Mouse (Mus musculus): ENCODE data around the gene Ints5. TPM values are rescaled to one million over a fixed set of nuclear protein-coding genes. Genes with fewer than 3 reads are reported as not detected.

Gene Ints5
- polyA plus RNA-seq, 1 experiment from 2014 or later, result 37.9 TPM

DNA sequence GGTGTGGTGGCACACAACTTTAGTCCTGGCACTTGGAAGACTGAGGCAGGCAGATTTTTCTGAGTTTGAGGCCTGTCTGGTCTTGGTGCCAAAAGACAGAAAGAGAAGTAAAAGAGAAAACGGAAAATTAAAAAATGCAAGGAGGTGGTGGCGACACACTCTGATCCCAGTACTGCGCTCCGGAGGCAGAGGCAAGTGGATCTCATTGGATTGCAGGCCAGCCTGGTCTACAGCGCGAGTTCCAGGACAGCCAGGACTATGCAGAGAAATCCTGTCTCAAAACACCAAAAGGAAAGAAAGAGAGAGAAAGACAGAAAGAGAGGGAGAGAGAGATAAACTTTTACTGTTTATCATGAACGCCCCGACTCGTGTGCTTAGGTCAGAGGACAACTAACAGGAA, 22.0 kb upstream of the Ints5 start:
- 61% methylated on average over 9 of the region's 9 CpGs for WGBS
- Histone ChIP-seq H3K9me3 (replicated peaks) (no peaks in the 10 kb centered on the region), H3K4me3 (peak overlapping the region; percentile 98), H3K27ac (no peak overlapping the region), H3K36me3 (ENCODE audit: poor library complexity, severe bottlenecking) (peaks cover 28% of the 10 kb centered on the region), H3K4me1 (peaks cover 13% of the 10 kb centered on the region), H3K27me3 (no peaks in the 10 kb centered on the region), H3K4me2 (peak overlapping the region; percentile 96), H3K9ac (peak overlapping the region; percentile 97)
- ATAC-seq, result peak; percentile 58

DNA sequence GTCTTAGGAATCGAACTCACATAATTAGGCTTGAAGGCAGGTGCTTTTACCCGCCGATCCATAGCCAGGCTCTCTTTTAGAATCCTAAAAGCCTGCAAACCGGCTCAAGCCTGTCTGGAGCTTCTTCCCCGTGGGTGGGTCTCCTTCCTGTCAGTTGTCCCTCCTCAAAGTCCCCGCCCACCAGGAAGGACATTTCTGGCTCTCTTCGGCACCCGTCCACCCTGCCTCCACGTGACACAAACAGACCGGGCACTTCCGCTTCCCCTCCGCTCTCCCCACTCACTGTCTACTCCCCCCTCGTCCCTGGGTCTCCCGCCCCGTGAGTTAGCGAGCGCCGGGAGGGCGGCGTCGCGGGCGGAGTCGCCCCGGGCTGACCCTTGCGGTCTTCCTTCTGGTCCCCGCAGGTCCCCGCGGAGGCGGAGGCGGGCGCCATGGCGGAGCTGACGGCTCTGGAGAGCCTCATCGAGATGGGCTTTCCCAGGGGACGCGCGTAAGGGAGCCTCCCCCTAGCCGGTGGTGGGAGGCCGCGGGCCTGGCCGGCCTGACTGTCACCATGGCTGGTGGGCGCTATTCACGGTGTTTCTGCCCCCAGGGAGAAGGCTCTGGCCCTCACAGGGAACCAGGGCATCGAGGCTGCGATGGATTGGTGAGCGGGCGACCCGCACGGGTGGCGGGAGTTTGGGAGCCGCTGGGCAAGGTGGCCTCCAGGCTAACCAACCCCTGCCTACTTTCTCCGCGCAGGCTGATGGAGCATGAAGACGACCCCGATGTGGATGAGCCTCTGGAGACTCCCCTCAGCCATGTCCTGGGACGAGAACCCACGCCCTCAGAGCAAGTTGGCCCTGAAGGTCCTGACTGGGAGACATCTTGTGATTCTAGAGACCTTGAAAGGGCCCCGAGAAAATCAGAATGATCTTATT, 21.3 kb upstream of the Ints5 start, which contains the start of gene Ubxn1:
TSS of gene Ubxn1 (plus strand) at position 230 of the 920 bp plus-strand sequence.
- WGBS, result under 1% methylated on average over 59 of the region's 59 CpGs
- Histone ChIP-seq H3K36me3 (ENCODE audit: poor library complexity, severe bottlenecking) (peaks cover 35% of the 10 kb centered on the region), H3K27me3 (no peaks in the 10 kb centered on the region), H3K4me2 (peak within 1 kb of the TSS; percentile 96), H3K27ac (peak within 1 kb of the TSS; percentile 57), H3K9me3 (replicated peaks) (no peaks in the 10 kb centered on the region), H3K4me3 (peak within 1 kb of the TSS; percentile 98), H3K9ac (peak within 1 kb of the TSS; percentile 97), H3K4me1 (peaks cover 13% of the 10 kb centered on the region)
- peak; percentile 98 for ATAC-seq

DNA sequence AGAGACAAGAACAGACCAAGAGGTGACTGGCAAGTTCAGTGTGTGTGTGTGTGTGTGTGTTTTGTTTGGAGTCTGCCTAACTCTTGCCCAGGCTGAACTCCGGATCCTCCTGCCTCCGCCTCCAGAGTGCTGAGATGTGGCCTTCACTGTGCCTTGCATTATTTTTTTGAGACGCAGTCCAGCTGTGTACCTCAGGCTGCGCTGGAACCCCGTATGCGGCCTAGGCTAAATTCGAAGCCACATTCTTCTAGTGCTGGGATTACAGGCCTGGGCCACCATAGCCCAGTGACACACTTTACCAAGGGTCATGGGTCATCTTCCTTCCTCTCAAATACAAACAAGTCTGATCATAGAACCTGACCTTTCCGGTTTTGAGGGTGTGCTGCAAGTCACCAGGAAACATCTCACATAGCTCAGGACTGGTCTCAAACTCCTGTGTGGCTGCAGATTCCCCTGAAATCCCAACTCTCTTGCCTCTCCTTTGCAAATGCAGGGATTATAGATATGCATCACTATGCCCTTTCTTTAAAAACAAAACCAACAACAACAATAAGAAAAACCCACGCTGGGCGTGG, 20.5 kb upstream of the Ints5 start:
- Histone ChIP-seq H3K27ac (no peak overlapping the region), H3K4me3 (peak overlapping the region; percentile 98), H3K9me3 (replicated peaks) (no peaks in the 10 kb centered on the region), H3K27me3 (no peaks in the 10 kb centered on the region), H3K4me2 (peak overlapping the region; percentile 96), H3K9ac (peak overlapping the region; percentile 97), H3K36me3 (ENCODE audit: poor library complexity, severe bottlenecking) (peaks cover 43% of the 10 kb centered on the region), H3K4me1 (peaks cover 13% of the 10 kb centered on the region)
- ATAC-seq, result no peak
- 77% methylated on average over 10 of the region's 10 CpGs for WGBS

DNA sequence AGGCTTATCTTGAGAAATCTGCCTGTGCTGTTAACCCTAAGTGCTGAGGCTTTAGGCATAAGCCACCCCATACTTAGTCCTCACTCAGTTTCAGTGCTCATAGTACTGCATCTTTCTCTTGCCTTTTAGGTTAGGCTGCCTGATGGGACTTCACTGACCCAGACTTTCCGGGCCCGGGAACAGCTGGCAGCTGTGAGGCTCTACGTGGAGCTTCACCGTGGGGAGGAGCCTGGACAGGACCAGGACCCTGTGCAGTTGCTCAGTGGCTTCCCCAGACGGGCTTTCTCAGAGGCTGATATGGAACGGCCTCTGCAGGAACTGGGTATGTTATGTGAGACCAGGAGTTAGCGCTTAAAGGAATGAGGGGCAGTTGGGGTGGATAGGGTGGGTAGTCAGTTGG, 17.8 kb upstream of the Ints5 start:
- Histone ChIP-seq H3K9me3 (replicated peaks) (no peaks in the 10 kb centered on the region), H3K27me3 (no peaks in the 10 kb centered on the region), H3K27ac (no peak overlapping the region), H3K4me1 (peaks cover 18% of the 10 kb centered on the region), H3K4me3 (no peak overlapping the region), H3K4me2 (no peak overlapping the region), H3K9ac (no peak overlapping the region), H3K36me3 (ENCODE audit: poor library complexity, severe bottlenecking) (peaks cover 43% of the 10 kb centered on the region)
- ATAC-seq, result no peak
- 93% methylated on average over 7 of the region's 7 CpGs for WGBS

DNA sequence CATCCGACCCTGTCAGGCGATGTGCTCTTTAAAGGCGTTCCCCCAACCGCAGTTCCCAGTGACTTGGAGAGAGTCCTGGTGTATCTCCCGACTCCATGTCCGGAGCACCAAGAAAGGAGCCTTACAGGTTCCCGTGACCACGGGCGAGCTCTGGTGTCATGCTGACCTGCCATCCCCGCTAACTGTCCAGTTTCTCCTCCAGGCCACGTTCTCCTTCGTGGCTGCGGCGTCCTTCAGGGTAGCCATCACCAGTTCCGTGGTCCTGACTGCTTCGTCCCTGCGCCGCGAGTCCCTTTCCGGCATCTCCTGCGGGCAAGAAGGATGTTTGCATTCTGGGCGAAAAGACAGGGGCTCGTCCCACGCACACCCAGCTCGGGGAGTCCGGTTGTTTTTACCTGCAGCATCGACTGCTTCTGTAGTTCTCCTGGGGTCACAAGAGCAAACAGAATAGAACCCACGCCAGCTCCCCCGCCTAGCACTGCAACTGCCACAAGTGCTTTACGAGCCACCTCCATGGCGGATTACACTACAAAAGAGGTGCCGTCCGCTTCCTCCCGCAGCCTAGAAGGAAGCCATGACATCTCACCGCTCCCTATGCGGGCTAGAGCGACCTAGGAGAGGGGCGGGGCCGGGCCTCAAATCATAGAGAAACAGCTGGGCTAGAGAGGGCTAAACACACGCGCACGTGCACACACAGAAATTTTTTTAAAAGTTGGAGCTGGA, 12.3 kb upstream of the Ints5 start, which contains the start of gene Uqcc3:
TSS of gene Uqcc3 (minus strand) at position 613 of the 723 bp plus-strand sequence.
- H3K4me2 ChIP-seq, result peak within 1 kb of the TSS; percentile 67
- WGBS, result under 1% methylated on average over 42 of the region's 42 CpGs
- H3K27me3 ChIP-seq, result no peaks in the 10 kb centered on the region
- H3K36me3 ChIP-seq (ENCODE audit: poor library complexity, severe bottlenecking), result peaks cover 19% of the 10 kb centered on the region
- peak within 1 kb of the TSS; percentile 87 for H3K9ac ChIP-seq
- peak; percentile 98 for ATAC-seq
- no peaks in the 10 kb centered on the region for H3K9me3 ChIP-seq (replicated peaks)
- H3K27ac ChIP-seq, result peak within 1 kb of the TSS; percentile 79
- peaks cover 10% of the 10 kb centered on the region for H3K4me1 ChIP-seq
- peak within 1 kb of the TSS; percentile 66 for H3K4me3 ChIP-seq

DNA sequence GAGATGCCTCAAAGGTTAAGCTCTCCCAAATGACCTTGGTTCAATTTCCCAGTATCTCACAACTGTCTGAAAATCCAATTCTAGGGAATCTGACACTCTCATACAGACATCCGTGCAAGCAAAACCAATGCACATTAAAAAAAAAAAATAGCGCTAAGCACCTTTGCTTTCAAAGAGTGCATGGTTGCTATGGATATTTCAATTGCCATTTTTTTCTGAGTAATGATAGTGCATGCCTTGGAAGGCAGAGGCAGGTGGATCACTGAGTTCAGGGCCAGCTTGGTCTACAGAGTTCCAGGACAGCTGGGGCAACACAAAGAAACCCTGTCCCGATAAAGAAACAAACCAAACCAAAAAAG, 11.8 kb upstream of the Ints5 start:
- Histone ChIP-seq H3K9ac (peak overlapping the region; percentile 87), H3K4me1 (peaks cover 10% of the 10 kb centered on the region), H3K36me3 (ENCODE audit: poor library complexity, severe bottlenecking) (peaks cover 13% of the 10 kb centered on the region), H3K27me3 (no peaks in the 10 kb centered on the region), H3K4me2 (peak overlapping the region; percentile 67), H3K27ac (no peak overlapping the region), H3K4me3 (peak overlapping the region; percentile 66), H3K9me3 (replicated peaks) (no peaks in the 10 kb centered on the region)
- ATAC-seq, result peak; percentile 33
- WGBS, result 11% methylated on average over 3 of the region's 3 CpGs

DNA sequence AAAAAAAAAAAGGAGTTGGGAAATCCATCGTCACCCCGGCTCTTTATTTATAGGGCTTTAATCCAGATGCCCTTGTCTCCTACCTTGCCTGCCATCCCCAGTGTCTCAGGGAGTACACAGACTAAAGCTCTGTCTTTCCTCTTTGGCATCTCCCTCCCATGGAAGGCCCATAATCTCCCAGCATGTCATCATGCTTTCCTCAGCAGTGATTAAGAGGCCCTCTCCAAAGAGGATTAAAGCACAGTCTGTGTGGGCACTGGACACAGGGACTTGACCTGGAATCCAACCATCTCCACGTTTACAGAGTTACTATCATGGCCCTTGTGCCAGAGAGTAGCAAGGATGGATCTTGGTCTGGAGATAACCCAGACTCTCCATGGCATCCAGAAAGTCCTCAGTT, 9.2 kb upstream of the Ints5 start, which contains the start of the genes Lbhd1 and Gm49403:
TSS of gene Lbhd1 (plus strand) at position 117 of the 400 bp plus-strand sequence.
TSS of gene Gm49403 (plus strand) at position 315 of the 400 bp plus-strand sequence.
- no peak for ATAC-seq
- WGBS, result 73% methylated on average over 3 of the region's 3 CpGs

DNA sequence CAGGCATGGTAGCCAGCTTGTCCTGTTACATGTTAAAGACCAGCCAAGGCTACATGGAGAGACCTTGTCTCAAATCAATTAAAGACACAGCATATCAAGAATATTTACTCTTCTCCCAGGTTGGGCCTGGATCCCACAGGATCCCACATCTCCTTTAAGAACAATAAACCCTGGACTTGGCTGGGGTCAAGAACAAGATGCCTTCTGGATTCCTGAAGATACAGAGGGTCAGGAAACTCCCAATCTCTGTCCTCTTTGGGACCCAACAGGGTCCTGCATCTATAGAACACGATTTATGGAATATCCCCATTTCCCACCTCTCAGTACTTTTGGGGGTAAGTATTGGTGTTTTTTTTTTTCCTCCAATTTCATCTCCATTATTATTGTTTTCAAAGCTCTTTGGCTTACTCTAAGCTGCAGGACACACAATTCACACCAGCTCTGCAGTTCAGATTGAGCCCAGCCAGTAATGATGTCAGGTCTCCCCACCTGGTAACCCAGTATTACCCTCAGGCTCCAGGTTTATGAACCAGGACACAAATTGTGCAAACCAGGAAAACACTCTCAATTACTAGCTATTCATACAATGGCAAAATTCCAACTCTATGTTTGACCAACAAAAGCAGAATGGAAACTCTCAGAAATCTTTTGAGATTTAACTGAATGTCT, 5.8 kb upstream of the Ints5 start:
- H3K27ac ChIP-seq, result no peak overlapping the region; the same call in 1 of the 2 replicates
- peak overlapping the region; percentile 80; the same call in 1 of the 2 replicates for H3K4me2 ChIP-seq

More for the DNA sequence above, 9.2 kb upstream of the Ints5 start, which contains the start of the genes Lbhd1 and Gm49403:
- Histone ChIP-seq H3K4me1 (peaks cover 22% of the 10 kb centered on the region), H3K4me3 (no peak within 1 kb of the TSS), H3K27ac (no peak within 1 kb of the TSS), H3K9ac (no peak within 1 kb of the TSS), H3K4me2 (no peak within 1 kb of the TSS), H3K36me3 (ENCODE audit: poor library complexity, severe bottlenecking) (no peaks in the 10 kb centered on the region), H3K27me3 (no peaks in the 10 kb centered on the region), H3K9me3 (replicated peaks) (no peaks in the 10 kb centered on the region)

DNA sequence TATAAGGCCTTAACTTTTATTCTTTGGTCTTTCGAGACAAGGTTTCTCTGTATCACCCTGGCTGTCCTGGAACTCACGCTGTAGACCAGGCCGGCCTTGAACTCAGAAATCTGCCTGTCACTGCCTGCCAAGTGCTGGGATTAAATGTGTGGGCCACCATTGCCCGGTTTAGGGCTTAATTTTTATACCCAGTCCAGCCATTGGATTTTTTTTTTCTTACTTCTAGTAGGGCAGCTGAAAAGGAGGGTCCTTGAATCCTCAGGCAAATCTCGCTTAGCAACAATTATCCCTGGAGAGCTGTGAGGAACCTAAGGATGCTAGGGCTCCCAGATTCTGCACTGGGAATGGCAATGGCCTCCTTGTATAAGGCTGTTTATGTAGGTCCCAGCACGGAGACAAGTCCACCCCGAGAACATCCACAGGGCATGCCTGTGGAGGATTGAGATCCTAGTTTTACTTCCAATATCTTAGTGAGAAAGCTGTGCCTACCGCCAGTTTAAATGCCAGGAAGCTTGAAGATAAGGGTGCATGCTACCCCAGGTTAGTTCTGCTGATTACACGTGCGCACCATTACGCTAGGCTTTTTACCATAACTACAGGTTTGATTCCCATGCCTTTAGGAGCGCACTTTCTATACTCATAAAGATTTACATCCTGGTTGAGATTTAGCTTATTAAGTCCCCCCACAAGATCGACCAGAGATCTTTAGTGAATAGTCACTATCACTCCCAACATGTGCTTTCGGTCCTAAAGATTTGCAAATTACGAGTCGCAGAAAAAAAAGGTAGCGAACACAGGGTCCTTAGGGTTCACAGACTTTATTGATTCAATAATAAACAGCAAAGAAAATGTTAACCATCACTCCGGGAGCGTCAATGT, 5.0 kb upstream of the Ints5 start:
- Histone ChIP-seq H3K4me3 (peak overlapping the region; percentile 65), H3K36me3 (ENCODE audit: poor library complexity, severe bottlenecking) (peaks cover 14% of the 10 kb centered on the region), H3K9ac (peak overlapping the region; percentile 83), H3K4me1 (peaks cover 21% of the 10 kb centered on the region), H3K4me2 (peak overlapping the region; percentile 80), H3K9me3 (replicated peaks) (no peaks in the 10 kb centered on the region), H3K27me3 (no peaks in the 10 kb centered on the region), H3K27ac (peak overlapping the region; percentile 58; the same call in 1 of the 2 replicates)
- no peak for ATAC-seq
- WGBS, result 13% methylated on average over 19 of the region's 19 CpGs

More for the DNA sequence above, 5.8 kb upstream of the Ints5 start:
- WGBS, result 68% methylated on average over 1 of the region's 1 CpGs
- Histone ChIP-seq H3K9ac (no peak overlapping the region; the same call in 1 of the 2 replicates), H3K9me3 (replicated peaks) (no peaks in the 10 kb centered on the region), H3K4me3 (peak overlapping the region; percentile 65; the same call in 1 of the 2 replicates), H3K27me3 (no peaks in the 10 kb centered on the region), H3K36me3 (ENCODE audit: poor library complexity, severe bottlenecking) (peaks cover 14% of the 10 kb centered on the region), H3K4me1 (peaks cover 21% of the 10 kb centered on the region)
- no peak for ATAC-seq

DNA sequence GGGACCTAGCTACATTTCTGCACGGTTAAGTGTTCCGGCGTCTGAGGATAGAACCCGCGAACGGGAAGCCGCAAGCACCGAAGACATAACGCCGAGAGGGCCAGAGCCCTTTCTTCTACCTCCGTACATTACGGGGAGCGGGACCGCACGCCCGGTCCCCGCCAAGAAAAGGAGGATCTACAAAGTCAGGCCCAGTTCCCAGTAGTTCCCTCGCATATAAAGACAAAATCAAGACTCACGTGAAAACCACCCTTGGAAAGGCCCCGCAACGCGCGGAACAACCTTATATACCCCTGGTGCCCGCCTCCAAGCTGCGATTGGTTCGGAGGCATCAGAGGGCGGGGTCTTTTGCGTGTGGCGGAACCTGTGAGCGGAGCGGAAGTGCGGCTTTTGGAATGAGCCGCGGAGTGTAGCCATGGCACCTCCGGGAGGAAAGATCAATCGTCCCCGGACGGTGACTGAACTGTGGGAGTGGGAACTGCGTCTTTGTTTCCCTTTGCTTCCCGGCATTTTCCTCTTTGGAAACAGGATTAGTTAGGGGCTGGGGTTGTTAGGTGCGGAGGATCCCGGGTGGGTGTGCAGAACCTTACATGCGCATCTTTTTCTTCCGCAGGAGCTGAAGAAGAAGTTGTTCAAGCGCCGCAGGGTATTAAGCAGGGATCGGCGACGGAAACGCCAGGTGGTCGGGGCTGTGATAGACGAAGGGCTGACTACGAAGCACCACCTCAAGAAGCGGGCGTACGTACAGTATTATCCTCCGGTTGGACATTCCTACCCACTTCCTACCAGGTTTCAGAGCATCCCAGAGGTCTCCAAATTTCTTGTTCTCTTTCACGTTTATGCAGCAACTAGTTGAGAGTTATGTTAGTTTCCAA, 4.1 kb upstream of the Ints5 start, which contains the start of the genes 1810009A15Rik and Gm49416:
TSS of gene 1810009A15Rik (plus strand) at position 343 of the 875 bp plus-strand sequence.
TSS of gene Gm49416 (plus strand) at position 416 of the 875 bp plus-strand sequence.
- Histone ChIP-seq H3K36me3 (ENCODE audit: poor library complexity, severe bottlenecking) (peaks cover 14% of the 10 kb centered on the region), H3K4me2 (peak within 1 kb of the TSS; percentile 80), H3K27ac (peak within 1 kb of the TSS; percentile 87), H3K4me3 (peak within 1 kb of the TSS; percentile 65), H3K27me3 (no peaks in the 10 kb centered on the region), H3K9me3 (replicated peaks) (no peaks in the 10 kb centered on the region), H3K4me1 (peaks cover 27% of the 10 kb centered on the region), H3K9ac (peak within 1 kb of the TSS; percentile 83)
- ATAC-seq, result peak; percentile 97
- WGBS, result under 1% methylated on average over 58 of the region's 58 CpGs

Measured in forebrain, embryonic 13.5 days (tissue).